Mouse (Mus musculus): ENCODE measurements around the gene Sh2d7. TPM values are rescaled to one million over a fixed set of nuclear protein-coding genes. Genes with fewer than 3 reads are reported as not detected.
A peak's percentile ranks its signal among the peaks of the same experiment; 100 is the strongest.

The Sh2d7 gene
- polyA plus RNA-seq, 1 experiment from 2014 or later = not detected

- no peaks in the 10 kb centered on the region for H3K9me3 ChIP-seq (ENCODE audit: low read length)
- ATAC-seq (peak; percentile 93), DNase-seq (peak; percentile 92)
- H3K4me3 ChIP-seq (ENCODE audit: low read depth, low read length) = peak within 1 kb of the TSS; percentile 68
- H3K4me1 ChIP-seq (ENCODE audit: insufficient read depth) = peaks cover 8% of the 10 kb centered on the region; the same call in 1 of the 2 replicates
- no peaks in the 10 kb centered on the region for H3K36me3 ChIP-seq (replicated peaks; ENCODE audit: insufficient read depth, low read length)
- H3K27me3 ChIP-seq (ENCODE audit: insufficient read depth, low read length) = peaks cover 13% of the 10 kb centered on the region; the same call in 1 of the 2 replicates
- H3K27ac ChIP-seq (ENCODE audit: low read depth) = peak within 1 kb of the TSS; percentile 87
- H3K9ac ChIP-seq (replicated peaks) = peak within 1 kb of the TSS; percentile 79
- TF ChIP-seq EP300 (IDR thresholded peaks at IDR 0.05; ENCODE audit: low read depth) = no peak
- TF ChIP-seq CTCF (IDR thresholded peaks at IDR 0.05; ENCODE audit: low read depth) = no peak
- under 1% methylated on average over 76 of the region's 99 CpGs for WGBS (ENCODE audit: insufficient replicate concordance)
- peak within 1 kb of the TSS; percentile 76 for H3K4me2 ChIP-seq (ENCODE audit: low read depth, low read length)
Measured at GRCm38 (mm10) chr9:54501453-54502110, 37.2 kb upstream of the Sh2d7 start, which contains the start of gene Dmxl2. Gene Dmxl2, minus strand, starts transcription at chr9:54501626.

GRCm38 (mm10) chr9:54502111-54502495, 36.7 kb upstream of the Sh2d7 start:
- Histone ChIP-seq H3K36me3 (replicated peaks; ENCODE audit: insufficient read depth, low read length) (no peaks in the 10 kb centered on the region), H3K4me2 (ENCODE audit: low read depth, low read length) (peak overlapping the region; percentile 76), H3K4me3 (ENCODE audit: low read depth, low read length) (peak overlapping the region; percentile 68), H3K9ac (replicated peaks) (0 out of 2 replicates have a peak overlapping the region, but pooled peaks have one; percentile 2), H3K27ac (ENCODE audit: low read depth) (peak overlapping the region; percentile 87), H3K27me3 (ENCODE audit: insufficient read depth, low read length) (peaks cover 13% of the 10 kb centered on the region; the same call in 1 of the 2 replicates), H3K9me3 (ENCODE audit: low read length) (no peaks in the 10 kb centered on the region), H3K4me1 (ENCODE audit: insufficient read depth) (peaks cover 8% of the 10 kb centered on the region; the same call in 1 of the 2 replicates)
- no peak for TF ChIP-seq EP300 (IDR thresholded peaks at IDR 0.05; ENCODE audit: low read depth)
- TF ChIP-seq CTCF (IDR thresholded peaks at IDR 0.05; ENCODE audit: low read depth) = no peak
- ATAC-seq (peak; percentile 37), DNase-seq (peak; percentile 47)
- 5% methylated on average over 13 of the region's 13 CpGs for WGBS (ENCODE audit: insufficient replicate concordance)

- peaks cover 8% of the 10 kb centered on the region; the same call in 1 of the 2 replicates for H3K4me1 ChIP-seq (ENCODE audit: insufficient read depth)
- H3K4me2 ChIP-seq (ENCODE audit: low read depth, low read length) = peak overlapping the region; percentile 76
- H3K36me3 ChIP-seq (replicated peaks; ENCODE audit: insufficient read depth, low read length) = no peaks in the 10 kb centered on the region
- ATAC-seq = peak; percentile 10
- no peak for TF ChIP-seq CTCF (IDR thresholded peaks at IDR 0.05; ENCODE audit: low read depth)
- H3K4me3 ChIP-seq (ENCODE audit: low read depth, low read length) = peak overlapping the region; percentile 68
- 20% methylated on average over 12 of the region's 12 CpGs for WGBS (ENCODE audit: insufficient replicate concordance)
- H3K27me3 ChIP-seq (ENCODE audit: insufficient read depth, low read length) = peaks cover 13% of the 10 kb centered on the region; the same call in 1 of the 2 replicates
- H3K9me3 ChIP-seq (ENCODE audit: low read length) = no peaks in the 10 kb centered on the region
- H3K9ac ChIP-seq (replicated peaks) = no peak overlapping the region; the same call in 1 of the 2 replicates
- peak; percentile 45 for DNase-seq
- H3K27ac ChIP-seq (ENCODE audit: low read depth) = peak overlapping the region; percentile 87
Measured at GRCm38 (mm10) chr9:54502873-54503272, 35.9 kb upstream of the Sh2d7 start.

GRCm38 (mm10) chr9:54515991-54516390, 22.8 kb upstream of the Sh2d7 start:
- Histone ChIP-seq H3K27me3 (ENCODE audit: insufficient read depth, low read length) (no peaks in the 10 kb centered on the region), H3K9me3 (ENCODE audit: low read length) (no peaks in the 10 kb centered on the region), H3K4me2 (ENCODE audit: low read depth, low read length) (no peak overlapping the region), H3K36me3 (replicated peaks; ENCODE audit: insufficient read depth, low read length) (no peaks in the 10 kb centered on the region), H3K9ac (replicated peaks) (no peak overlapping the region), H3K4me1 (ENCODE audit: insufficient read depth) (no peaks in the 10 kb centered on the region), H3K27ac (ENCODE audit: low read depth) (no peak overlapping the region), H3K4me3 (ENCODE audit: low read depth, low read length) (no peak overlapping the region)
- 81% methylated on average over 2 of the region's 2 CpGs for WGBS (ENCODE audit: insufficient replicate concordance)
- DNase-seq (no peak), ATAC-seq (no peak)
- no peak for TF ChIP-seq CTCF (IDR thresholded peaks at IDR 0.05; ENCODE audit: low read depth)
- TF ChIP-seq EP300 (IDR thresholded peaks at IDR 0.05; ENCODE audit: low read depth) = no peak

GRCm38 (mm10) chr9:54518921-54519320, 19.9 kb upstream of the Sh2d7 start:
- no peak overlapping the region for H3K9ac ChIP-seq (replicated peaks)
- DNase-seq = no peak

GRCm38 (mm10) chr9:54520286-54520685, 18.5 kb upstream of the Sh2d7 start:
- H3K9ac ChIP-seq (replicated peaks) = no peak overlapping the region
- no peak for TF ChIP-seq CTCF (IDR thresholded peaks at IDR 0.05; ENCODE audit: low read depth)
- TF ChIP-seq EP300 (IDR thresholded peaks at IDR 0.05; ENCODE audit: low read depth) = no peak
- 56% methylated on average over 4 of the region's 4 CpGs for WGBS (ENCODE audit: insufficient replicate concordance)
- H3K4me2 ChIP-seq (ENCODE audit: low read depth, low read length) = no peak overlapping the region
- H3K9me3 ChIP-seq (ENCODE audit: low read length) = no peaks in the 10 kb centered on the region
- no peaks in the 10 kb centered on the region for H3K27me3 ChIP-seq (ENCODE audit: insufficient read depth, low read length)
- no peak for ATAC-seq
- no peaks in the 10 kb centered on the region for H3K4me1 ChIP-seq (ENCODE audit: insufficient read depth)
- H3K27ac ChIP-seq (ENCODE audit: low read depth) = no peak overlapping the region
- H3K4me3 ChIP-seq (ENCODE audit: low read depth, low read length) = no peak overlapping the region
- H3K36me3 ChIP-seq (replicated peaks; ENCODE audit: insufficient read depth, low read length) = no peaks in the 10 kb centered on the region
- DNase-seq = no peak

More at GRCm38 (mm10) chr9:54518921-54519320, 19.9 kb upstream of the Sh2d7 start:
- TF ChIP-seq CTCF (IDR thresholded peaks at IDR 0.05; ENCODE audit: low read depth) = no peak
- H3K27me3 ChIP-seq (ENCODE audit: insufficient read depth, low read length) = no peaks in the 10 kb centered on the region
- no peak for ATAC-seq
- H3K9me3 ChIP-seq (ENCODE audit: low read length) = no peaks in the 10 kb centered on the region
- no peak overlapping the region for H3K27ac ChIP-seq (ENCODE audit: low read depth)
- H3K4me1 ChIP-seq (ENCODE audit: insufficient read depth) = no peaks in the 10 kb centered on the region
- no peak overlapping the region for H3K4me2 ChIP-seq (ENCODE audit: low read depth, low read length)
- WGBS (ENCODE audit: insufficient replicate concordance) = 54% methylated on average over 7 of the region's 7 CpGs
- no peaks in the 10 kb centered on the region for H3K36me3 ChIP-seq (replicated peaks; ENCODE audit: insufficient read depth, low read length)
- H3K4me3 ChIP-seq (ENCODE audit: low read depth, low read length) = no peak overlapping the region
